Mouse (Mus musculus) kidney, postnatal 4 days (tissue): ENCODE measurements at regions not wholly inside any gene's neighbourhood (a gene's known extent, or its start where the extent isn't known, plus 50 kb on each side); places are given as distances from the start of the nearest gene placed in this dataset.

Experiments
- DNase-seq, 2 experiments: peaks; one replicate each; pipeline ENCODE4 v3.0.0; 2021; ENCODE audit warnings: mixed read lengths in 2 of 2

DNA sequence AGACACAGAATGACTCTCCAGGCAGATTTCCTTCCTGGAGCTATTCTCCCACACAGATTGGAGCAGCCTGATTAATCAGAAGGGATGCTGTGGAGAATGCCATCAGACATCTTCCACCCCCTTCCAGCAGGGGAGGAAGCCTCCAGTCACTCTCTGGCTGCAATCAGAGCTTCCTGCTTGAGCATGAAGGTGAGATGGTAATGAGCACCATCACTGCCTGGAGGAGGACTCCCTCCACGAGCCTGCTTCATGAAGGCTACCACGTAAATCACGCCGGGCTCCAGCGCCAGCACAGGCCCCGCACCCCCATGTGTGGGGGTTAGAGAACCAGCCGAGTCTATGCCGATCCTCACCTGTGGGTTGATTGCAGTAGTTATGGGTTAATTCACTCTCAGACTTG lies 321.7 kb upstream of the Zmiz1 start:
- DNase-seq, result no peak

DNA sequence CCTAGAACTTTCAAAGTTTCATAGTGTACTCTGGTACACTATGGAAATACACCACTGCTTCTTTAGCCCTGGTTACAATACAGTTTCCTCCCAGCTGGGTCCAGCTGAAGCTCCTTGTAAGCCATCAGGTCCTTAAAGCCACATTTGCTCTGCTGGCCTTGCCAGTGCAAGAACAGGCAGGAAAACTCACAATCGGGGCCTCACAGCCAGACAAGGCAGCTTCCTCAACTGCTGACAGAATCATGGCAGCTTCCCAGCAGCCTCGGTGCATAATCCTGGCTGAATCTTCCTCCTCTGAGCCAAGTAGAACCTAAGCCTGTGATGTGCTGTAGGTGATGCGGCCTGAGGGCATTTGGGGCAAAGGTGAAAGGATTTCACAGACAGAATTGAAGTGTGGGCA lies 320.5 kb upstream of the Zmiz1 start:
- DNase-seq, result peak; percentile 58 to 63

DNA sequence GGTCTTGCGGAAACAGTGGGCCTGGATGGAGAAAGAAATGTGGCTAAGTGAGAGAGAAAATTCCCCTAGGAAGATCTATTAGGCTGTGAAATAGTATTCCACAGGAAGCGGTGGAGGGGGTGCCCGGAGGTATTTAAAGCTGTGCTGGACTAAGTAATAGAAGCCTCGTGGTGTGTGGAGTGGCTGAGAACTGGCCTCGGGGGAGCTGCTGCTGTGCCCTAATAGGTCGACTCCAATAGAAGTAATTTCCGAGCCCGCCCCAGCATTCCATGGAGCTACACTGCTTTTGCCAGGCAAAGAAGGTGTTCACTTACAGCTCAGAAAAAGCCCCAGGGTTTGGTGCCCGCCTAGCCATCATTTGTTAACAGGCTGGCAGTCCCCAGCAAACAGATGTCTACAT lies 317.1 kb upstream of the Zmiz1 start:
- DNase-seq, result peak; percentile 62 to 78

DNA sequence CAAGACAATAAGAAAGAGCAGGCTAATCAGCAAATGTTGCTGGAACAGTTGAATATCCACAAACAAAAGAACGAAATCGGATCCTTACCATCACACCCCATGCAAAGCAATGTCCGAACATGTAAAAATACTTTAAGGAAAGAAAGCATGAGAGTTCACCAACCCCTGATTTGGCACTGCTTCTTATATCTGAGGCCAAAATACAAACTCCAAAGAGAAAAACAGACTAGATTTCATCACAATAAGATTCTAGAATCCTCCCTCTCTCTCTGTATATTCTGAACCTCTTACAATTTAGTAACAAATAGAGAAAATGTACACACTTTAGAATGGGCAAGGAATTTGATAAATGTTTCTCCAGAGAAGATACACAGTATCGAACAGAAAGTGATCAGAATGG lies 315.9 kb upstream of the Zmiz1 start:
- no peak for DNase-seq

DNA sequence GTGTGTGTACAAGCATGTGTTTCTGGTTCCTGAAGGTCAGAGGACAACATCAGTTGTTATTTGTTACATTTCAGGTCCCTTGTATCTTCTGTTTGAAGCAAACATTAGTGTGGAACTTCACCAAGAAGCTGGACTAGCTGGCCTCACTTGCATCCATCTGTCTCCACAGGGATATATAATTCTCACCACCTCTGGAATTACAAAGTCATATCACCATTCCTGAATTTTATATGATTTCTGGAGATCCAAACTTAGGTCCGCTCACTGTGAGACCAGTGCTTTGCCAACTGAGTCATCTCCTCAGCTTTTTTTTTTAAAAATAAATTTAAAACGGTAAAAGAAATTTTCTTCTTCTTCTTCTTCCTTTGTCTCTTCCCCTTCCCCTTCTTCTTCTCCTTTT lies 311.3 kb upstream of the Zmiz1 start:
- DNase-seq, result no peak

DNA sequence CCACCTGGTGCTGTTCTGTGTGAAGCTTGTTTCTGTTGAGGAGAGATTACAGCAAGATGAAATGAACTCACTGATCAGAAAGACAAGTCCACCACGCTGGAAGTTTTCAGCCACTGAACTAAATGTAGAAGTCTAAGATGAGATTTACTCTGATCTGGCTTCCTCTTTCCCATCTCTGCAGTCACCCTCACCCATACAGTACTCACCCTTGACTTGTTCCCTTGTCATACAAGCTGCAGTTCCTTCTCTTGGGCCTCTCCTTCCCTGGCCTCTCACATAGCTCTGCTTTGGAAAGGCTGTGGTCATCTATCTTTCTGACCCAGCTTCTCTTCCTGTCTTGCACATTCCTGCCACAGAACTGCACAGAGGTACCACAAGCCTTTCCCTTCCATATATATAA lies 308.0 kb upstream of the Zmiz1 start:
- no peak for DNase-seq

DNA sequence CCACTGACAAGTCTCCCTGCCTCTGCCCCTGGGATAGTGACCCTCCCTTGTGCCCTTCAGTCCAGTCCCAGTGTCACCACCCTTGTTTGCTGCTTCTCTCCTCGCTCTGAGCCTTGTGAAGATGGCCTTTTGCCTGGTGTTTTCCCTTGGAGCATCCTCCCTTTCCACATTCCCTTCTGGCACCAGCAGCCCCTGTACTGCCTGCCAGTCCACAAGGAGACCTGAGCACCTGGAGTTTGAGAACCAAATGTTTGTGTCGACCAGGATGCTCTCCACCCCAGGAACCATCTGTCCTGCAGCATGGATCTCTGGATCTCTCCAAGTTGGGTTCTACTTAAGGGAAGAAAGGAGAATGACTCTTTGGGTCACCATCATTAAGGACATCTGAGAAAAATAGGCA lies 307.5 kb upstream of the Zmiz1 start:
- no peak for DNase-seq

DNA sequence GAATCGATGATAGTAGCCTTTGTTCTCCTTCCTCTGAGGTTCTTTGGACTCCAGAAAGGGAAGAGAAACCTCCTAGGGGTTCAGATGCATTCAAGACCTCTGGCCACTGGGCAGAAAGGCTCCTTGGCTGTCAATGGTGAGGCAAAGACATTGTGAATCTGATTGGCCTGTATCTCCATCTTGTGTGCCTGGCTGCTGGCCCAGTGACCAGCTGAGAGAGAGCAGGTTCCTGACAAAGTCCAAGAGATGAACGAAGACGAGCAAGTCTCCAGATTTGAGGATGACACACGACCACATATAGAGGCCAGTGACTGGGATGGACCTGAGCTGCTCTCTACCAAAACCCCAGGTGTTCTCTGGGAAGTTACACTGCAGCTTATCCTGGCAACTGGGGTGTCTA lies 305.4 kb upstream of the Zmiz1 start:
- DNase-seq, result no peak

DNA sequence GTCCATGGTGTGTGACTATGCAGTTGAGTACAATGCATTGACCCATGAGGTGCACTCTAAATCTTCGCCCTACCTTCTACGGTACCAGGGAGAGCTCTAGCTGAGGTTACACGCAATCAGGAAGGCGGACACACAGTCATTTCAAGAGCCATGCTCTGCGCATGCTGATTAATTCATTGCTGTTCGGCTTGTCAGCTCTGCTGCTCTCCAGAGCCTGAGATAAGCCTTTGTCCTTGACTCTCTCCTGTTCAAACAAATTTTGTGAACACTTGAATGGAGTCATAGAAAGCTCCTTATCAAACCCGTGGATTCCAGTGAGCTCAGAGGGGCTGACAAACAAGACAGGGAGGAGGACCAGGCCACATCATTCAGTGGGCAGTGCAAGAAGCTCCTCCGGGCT lies 304.8 kb upstream of the Zmiz1 start:
- no peak for DNase-seq

DNA sequence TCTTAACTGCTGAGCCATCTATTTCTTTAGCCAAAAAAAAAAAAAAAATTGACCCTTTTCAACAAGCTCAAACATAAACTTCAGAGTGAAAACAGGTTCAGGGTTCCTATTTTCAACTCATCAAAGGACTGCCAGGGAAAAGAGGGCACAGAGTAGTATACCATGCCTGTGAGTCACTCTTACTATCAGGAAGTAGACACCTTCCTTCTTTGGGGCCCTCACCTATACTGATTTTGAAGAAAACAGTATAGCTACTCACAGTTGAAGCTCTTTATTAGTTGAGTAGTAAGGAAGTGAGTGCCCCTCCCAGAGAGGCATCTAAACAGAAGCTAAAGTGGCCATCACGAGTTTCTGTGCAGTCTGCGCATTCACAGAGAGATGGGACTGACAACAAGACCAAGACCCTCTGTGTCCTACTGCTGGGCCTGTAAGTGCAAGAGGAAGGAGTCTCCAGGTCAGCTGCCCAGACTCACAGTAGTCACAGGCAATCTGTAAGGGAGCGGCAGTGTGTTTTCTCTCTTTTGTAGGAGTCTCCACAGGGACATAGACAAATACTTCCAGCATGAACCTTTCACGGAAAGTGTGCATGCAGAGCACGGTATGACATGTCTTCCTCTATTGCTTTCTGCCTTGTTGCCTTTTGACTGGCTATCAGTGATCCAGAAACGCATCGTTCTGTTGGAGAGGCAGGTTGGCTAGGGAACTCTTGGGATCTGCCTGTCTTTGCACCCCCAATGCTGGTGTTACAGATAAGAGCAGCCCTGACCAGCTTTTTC lies 303.8 kb upstream of the Zmiz1 start:
- no peak for DNase-seq

DNA sequence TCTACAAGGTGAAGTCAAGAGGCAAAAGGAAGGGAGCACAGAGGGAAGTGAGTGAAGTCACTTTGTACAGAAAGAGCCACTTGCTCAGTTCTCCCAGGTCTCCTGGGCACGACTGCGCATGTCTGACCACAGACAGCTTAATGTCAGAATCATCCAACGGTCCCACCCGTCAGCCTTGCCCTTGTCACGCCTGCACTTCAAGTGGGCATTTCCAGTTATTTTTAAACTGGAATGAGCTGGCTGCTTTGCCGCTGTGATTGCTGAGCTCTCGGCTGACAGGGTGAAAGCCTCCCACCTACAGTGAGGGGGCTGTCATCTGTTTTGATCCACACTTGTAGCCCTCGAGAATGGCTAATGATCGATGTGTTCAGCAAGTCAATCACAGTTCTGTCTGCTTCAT lies 302.8 kb upstream of the Zmiz1 start:
- DNase-seq, result no peak

DNA sequence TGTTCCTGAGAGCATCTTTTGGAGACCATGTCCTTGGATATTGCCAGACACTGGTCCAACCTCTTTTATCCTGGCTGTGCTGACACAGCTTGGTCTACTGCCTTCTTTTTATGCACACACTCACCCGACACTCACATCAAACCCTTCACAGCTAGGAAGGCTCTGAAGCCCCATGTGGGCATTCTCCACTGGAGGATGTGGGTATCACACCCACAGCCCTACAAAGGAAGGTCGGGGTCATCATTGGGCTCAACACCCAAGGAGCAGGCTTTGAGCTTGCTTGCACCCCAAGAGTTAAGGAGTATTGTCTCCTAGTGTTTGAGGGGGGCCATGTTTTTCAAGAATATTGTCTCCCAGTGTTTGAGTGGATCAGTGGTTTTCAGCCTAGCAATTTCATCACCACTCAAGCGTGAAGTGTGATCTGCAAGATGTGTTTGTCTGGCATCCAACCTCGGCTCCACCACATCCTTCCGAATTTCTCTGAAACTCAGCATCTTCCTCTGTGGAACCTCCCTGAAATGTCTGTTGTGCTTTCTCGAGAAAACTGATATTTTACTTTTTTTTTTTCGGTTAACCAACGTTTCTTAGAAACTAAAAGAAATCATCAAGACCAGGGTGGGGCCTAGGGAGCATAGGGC lies 297.2 kb upstream of the Zmiz1 start:
- no peak for DNase-seq

DNA sequence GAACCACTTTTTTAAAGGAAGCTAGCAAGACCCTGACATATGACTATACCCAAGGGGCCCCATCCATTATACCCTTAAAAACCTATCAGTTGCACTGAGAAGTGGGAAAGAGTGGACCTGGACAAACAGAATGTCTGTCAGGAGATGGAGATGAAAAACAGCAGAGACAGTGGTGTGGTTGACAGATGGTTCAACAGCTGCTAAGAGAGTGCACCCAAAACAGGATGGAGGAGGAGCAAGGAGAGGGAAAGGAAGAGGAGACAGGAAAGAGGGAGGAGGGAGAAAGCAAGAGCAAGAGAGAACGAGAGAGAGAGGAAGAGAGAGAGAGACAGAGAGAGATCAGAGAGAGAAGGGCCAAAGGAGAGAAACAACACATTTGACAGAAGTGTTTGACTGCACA lies 292.8 kb upstream of the Zmiz1 start:
- no peak for DNase-seq

DNA sequence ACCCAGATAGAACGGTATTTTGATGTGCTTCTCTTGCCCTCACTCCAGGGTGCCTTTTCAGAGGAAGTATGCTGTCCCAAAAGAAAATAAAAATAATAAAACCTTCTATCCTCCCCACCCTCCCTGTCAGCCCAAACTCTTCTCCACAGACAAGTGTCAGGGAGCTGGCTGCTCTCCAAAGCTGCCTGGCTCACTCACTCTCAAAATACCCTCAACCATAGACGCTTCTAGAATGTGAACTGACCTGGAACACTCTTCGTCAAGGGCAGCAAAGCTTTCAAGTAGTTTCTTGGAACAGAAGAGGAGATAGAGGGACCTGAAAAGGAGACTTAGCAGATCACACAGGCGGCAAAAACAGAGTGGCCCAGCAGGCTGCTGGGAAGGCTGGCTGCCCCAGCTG lies 291.4 kb upstream of the Zmiz1 start:
- DNase-seq, result peak; percentile 30 to 41

DNA sequence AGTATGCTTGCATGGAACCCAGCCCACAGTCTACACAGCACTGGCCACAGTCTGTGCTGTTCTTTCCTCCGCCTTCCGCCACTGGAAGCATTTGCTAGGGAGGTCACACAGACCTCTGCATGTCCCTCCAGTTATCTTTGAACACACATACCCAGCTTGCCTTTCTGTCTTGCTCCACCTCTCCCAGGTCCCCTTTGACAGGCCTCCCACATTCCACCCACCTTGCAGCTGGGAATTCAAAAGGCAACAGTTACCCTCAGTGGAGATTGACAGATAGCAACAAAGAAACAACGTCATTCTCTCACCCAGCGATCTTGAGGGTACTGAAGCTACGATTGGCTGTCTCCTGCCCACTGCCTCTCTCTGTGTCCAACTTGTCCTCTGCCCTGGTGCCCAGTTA lies 290.7 kb upstream of the Zmiz1 start:
- DNase-seq, result no peak

DNA sequence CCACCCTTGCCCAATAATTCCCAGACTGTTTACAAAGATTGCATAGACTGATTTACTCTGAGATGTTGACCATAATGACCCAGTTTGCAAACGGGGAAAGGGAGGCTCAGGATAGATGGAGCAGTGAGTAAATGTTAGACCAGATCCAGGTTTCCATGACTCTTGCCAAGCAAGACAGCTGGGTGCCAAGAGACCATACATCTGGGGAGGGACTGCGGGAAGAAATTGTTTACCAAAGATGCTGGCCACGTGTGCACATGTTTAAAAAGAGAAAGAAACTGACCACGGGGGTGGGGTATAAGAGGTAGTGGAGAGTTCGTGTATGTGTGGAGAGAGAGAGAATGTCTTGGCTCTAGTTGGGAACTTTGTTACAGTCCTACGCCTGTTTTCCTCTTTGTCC lies 285.7 kb upstream of the Zmiz1 start:
- no peak for DNase-seq

DNA sequence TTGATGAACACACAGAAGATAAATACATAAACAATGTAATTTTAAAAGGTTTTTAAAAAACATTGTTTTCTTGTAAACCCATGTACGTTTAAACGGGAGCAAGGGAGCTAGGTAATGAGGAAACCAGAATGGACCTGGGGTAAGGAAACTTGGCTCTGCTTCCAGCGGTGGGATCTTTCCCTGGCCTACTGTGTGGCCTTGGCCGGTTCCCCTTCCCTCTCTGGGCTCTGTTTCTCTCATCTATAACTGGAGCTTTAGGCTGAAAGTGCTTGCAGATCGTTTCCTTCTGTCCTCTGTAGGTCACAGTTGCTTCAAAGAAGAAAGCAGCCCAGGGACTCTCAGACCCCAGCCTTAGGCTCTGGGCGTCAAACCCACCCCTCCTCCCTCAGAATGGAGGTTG lies 285.1 kb upstream of the Zmiz1 start:
- no peak for DNase-seq

DNA sequence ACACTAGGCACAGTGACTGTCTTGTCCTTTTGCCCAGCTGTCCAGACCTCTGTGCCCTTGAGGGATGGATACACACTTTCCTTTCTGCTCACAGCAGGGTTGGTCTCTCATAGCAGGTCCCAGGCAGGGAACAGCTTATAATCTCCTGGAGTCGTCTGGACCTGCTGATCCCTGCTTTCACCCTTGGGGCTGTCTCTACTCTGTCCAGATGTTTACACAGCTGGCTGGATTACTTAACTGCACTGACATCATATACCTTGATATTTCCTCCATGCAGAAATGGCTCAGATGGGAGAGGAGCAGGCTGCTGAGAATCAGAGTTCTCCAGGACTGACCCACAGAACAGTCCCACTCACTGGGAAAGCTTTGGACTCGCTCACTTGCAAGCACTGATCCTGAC lies 284.6 kb upstream of the Zmiz1 start:
- DNase-seq, result no peak

DNA sequence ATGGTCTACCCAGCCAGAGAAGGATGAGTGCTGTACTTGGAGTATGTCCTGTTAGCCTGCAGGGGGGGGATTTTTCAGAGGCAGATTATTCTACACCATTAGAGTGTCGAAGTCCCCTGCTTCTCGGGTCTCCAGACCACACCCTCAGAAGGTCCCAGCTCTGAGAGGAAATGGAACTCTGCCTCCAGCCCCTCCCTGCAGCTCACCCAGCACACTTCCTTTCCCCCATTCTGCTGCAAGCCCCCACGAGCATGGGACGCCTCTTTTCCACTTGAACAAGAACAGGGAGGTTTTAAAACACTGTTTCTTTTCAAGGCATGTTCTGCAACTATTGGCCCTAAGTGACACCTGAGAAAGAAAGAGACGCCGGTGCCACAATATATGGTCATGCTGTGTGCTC lies 282.8 kb upstream of the Zmiz1 start:
- DNase-seq, result no peak

DNA sequence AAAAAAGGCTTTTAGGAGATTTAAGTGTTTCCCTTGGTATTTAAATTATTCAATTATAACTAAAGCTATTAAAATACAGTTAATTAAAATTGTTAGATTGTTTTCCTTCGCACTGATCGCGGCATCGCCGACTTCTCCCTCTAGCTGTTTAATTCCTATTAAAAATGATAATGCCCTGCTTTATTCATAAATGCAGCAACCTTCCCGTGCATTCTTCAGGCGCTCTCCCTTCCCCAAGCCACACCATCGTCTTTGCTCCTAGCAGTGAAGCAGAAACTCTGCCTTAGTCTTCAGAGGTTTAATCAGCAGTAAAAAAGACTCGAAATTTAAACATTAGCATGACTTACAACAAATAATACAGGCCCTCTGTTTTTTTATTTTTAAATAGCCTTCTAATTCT lies 278.9 kb upstream of the Zmiz1 start:
- no peak for DNase-seq

DNA sequence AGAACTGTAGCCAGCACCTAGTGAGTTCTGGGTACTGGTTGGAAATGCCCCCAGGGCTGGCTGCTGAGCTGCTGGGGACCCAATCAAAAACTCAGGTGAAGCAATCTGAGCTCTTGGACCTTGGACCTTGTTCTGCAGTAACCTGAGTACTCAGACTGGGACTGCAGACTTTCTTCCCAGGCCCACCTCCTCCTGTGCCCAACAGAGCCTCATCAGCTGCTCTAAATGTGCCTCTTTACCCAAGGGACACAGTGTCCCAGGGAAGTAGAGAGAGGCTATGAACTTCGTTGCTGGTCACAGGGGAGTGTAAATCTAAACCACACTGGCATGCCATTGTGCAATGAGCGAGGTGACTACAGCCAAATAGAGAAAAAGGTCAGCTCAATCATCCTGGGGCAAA lies 277.6 kb upstream of the Zmiz1 start:
- DNase-seq, result peak; percentile 46 to 60

DNA sequence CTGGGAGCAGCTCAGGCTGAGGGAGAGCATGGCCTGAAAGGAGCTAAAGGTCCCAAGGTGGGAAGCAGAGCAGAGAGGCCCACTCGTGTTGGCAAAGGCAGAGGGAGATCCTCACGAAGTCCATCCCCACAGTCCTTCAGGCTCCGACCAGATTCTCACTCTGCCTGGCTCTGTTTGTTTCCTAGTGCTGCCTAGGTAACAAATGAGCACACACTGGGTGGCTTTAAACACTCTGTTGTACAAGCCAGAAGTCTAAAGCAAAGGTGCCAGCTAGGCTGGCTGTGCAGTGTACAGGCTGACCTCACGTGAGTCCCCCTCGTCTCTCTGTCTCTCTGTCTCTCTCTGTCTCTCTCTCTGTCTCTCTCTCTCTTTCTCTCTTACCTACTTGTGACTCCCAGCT lies 274.9 kb upstream of the Zmiz1 start:
- DNase-seq, result no peak

DNA sequence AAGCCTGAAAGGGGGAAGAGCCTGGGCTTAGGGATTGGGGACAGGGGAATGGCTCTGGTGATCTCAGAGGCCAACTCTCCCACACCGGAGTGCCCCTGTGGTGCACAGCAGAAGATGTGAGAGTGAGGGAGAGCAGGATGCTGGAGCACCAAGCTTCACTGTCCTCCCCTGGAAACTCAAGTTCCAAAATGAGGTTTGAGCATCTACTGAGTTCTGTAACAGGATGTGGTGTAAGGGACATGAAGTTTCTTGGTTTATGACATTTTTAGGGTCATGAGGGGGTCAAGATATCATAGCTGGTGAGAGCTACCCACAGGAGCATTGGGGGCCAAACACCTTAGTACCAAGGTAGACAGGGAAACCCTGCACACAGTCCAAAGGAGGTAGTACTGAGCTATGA lies 274.1 kb upstream of the Zmiz1 start:
- DNase-seq, result no peak

DNA sequence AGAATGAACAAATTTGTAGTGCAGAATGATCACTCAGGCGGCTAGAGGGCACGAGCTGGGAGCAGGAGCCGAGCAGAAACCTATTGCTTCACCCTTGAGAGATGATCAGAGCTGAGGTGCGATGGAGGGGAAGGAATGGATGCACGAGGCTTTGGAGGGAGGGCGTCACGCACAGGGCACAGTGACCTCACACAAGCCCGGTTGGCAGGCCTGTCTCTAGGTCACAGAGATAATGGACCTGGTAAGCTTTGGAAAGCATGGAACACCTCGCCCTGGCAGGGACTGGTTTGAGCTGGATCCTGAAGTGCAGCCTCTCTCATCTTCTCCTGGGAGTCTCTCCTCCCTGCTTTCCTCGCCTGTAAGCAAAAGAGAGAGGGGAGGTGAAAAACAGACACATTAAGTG lies 273.4 kb upstream of the Zmiz1 start:
- DNase-seq, result peak in 1 of 2 experiments; percentile 66
